Mouse (Mus musculus) CD8-positive naive resting alpha-beta T cell, adult 2 months (primary cell): ENCODE measurements around the gene Cybb.
"Not testable (repeated sequence)": the region's sequence is repeated elsewhere in the genome, so short reads cannot be mapped to it uniquely, and the experiment has no call there.

Source experiments
- DNase-seq, 2 experiments: peaks; one replicate each; pipeline ENCODE4 v3.0.0; 2022; ENCODE audit warnings: low read depth in 2 of 2, low spot score in 2 of 2

Cybb gene

DNA sequence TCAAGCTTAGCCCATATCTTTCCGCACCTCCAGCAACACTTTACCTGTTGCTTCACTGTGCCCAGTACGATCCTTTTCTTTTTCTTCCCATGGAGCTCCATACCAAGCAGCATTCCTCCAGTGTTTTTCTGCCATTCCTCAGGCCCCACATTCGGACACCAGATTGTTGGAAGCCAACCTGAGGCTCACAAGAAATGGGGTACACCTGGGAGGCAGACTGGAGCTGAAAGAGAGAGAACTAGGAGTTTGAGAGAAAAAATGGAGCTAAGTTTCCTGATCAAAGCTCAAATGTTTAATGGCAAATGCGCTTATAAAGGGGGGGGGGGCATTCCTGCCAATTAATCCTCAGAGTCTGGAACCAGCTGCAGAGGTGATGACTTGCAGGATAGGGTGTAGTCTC, at the start of gene Cybb:
Gene Cybb, minus strand, starts transcription at position 101 of the 400 bp plus-strand sequence.
- no peak for DNase-seq

DNA sequence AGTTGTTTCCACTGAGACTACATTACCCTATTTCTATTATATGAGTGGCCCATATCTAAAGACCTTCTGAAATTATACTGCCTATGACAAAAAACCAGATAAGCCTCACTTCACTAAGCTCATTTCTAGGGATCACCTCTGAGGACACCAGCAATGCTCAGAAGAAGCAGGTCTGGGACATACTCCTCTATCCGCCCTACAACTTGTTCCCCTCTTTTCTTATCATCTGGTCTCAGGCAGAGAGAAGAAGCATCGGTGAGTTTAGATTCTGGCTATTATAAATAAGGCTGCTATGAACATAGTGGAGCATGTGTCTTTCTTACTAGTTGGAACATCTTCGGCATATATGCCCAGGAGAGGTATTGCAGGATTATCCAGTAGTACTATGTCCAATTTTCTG, 49.3 kb upstream of the Cybb start:
- DNase-seq, result no peak

DNA sequence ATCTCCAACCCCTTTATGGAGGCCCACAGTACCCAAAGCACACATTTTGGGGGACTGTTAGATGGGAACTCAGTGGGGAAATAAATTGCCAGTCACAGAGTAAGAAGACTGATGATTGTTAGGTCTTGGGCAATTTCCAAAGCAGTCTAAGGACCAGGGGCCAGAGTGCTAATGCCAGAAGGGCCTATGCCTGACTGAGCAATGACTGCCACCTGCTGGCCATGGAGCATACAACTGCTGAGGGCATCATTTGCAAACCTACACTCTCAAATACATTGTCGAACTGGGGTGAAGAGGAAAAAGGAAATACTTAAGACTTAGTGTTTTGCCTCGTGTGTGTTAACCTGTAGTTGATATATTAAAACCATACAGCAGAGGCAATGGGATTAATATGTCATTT, 32.4 kb upstream of the Cybb start:
- DNase-seq, result not testable (repeated sequence)

- not testable (repeated sequence) for DNase-seq
Measured at GRCm38 (mm10) chrX:9517531-9517930, 30.0 kb upstream of the Cybb start.

- DNase-seq, result not testable (repeated sequence)
Measured at GRCm38 (mm10) chrX:9475036-9475435, 12.5 kb downstream of the Cybb start.

DNA sequence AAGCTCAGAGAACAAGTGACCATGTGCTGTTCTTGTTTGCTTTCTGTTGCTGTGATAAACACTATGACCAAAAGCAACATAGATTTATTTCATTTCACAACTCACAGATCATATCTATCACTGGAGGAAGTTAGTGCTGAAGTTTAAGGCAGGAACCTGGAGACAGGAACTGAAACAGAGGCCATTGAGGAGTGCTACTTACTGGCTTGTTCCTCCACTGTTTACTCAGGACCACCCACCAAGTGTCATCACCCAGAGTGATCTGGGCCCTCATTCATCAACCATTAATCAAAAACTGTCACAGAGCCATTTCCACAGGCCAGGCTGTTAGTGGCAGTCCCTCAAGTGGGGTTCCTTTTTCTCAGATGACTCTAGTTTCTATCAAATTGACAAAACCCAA, 13.1 kb downstream of the Cybb start:
- no peak for DNase-seq

DNA sequence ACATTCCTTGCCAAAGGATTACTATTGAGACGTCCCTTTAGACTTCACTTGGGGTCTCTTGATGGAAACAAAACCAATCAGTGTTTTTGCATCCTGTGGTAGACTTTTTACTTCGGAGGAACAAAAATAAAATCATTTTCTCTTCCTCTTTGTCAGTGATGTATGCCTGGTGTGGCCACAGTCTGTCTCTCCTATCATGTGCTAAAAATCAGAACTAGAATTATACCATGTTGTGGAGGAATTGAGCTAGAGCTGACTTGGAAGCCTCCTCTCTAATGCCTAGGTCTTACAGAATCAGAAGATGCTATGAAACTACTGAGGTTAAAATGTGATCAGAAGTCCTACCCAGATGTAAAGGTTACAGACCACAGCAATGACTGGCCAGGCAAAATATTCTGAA, 13.8 kb downstream of the Cybb start:
- DNase-seq, result no peak

DNA sequence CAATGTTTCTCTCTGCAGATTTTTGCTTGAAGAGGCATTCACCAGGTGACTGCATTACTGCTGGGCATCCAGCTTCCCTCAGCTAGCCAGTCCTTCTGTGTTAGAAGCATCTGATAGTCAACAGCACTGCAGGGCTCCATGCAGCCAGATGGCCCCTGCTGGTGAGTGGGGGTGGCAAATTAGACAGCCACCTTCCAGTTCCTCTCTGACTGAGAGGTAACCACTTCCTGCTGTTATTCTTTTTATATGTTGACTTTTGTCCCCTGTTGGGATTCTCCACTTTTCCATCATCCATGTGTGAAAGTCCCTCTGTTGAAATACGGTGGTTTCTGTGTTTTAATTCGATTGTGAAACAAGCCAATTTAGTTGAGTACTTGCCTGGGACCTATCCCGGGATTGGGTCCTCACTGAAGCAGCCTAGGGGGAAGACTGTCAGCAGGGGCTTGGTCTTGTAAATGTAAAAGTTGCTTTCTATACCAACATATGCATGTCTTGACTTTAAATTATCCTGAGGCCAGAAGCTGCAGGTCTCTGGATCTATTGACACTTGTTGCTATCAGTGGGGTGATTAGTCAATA, 16.7 kb downstream of the Cybb start:
- no peak for DNase-seq

- no peak for DNase-seq
Measured at GRCm38 (mm10) chrX:9469100-9469499, 18.5 kb downstream of the Cybb start.

GRCm38 (mm10) chrX:9467020-9467419, 20.6 kb downstream of the Cybb start:
- DNase-seq, result no peak

DNA sequence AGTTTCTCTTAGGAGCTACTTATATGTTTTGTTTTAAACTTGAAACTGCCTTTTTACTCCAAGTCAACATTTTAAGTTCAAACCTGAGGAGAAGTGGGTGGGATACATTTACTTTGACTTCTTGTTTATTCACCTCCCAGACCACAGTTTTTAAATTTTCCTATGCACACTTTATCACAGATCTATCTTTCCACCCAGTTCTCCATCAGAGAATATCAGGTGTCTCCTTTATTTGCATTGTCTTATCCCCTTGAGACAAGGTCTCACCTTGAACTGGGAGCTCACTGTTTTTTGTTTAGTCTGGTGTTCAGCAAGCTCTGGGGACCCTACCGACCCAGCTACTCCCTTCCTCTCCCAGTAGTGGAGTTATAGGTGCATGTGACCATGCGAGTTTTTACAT, 21.7 kb downstream of the Cybb start:
- DNase-seq, result no peak

DNA sequence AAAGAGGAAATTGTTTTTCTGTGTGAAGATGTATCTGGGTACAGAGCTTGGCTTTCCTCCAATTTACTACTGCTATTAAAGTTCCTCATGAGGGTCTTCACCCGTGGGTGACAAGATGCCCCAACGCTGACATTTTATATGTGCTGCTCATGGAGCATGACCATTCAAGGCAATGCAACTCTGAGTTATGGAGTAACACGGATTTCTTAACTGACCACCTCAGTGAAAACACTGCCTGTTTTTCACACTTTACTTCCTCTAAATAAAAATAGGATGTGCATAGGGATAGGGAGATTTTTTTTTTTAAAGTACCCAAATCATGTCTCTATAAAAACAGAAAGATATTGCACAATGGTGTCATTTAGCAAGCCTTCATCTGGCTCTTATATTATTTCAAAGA, 24.9 kb downstream of the Cybb start:
- DNase-seq, result no peak

- no peak for DNase-seq
Measured at GRCm38 (mm10) chrX:9461399-9461798, 26.2 kb downstream of the Cybb start.

- no peak for DNase-seq
Measured at GRCm38 (mm10) chrX:9460387-9460930, 27.1 kb downstream of the Cybb start.

GRCm38 (mm10) chrX:9452375-9452774, 35.2 kb downstream of the Cybb start:
- no peak for DNase-seq

- DNase-seq, result no peak
Measured at GRCm38 (mm10) chrX:9447284-9447683, 40.3 kb downstream of the Cybb start.

GRCm38 (mm10) chrX:9441102-9441501, 46.5 kb downstream of the Cybb start:
- DNase-seq, result no peak

- DNase-seq, result no peak
Measured at GRCm38 (mm10) chrX:9440556-9440955, 47.0 kb downstream of the Cybb start.

DNA sequence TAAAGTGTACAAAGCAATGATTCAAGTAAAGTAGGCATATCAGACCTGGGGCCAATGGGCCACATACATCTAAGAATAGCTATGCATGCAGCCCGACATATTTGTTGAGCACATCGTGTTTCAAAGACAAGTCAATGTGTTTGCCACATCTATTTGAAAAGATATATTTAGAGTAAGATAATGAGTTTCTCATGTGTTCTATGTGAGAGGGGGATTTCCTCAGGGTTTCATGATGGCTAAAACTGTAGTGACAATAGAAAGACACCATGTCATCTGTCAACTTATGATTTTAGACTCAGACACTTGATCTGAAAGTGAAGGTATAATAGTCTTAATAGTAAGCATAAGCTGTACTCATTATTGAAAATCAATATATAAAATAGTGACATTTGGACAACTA, 48.3 kb downstream of the Cybb start:
- no peak for DNase-seq

- DNase-seq, result no peak
Measured at GRCm38 (mm10) chrX:9413889-9414288, 73.7 kb downstream of the Cybb start.
